Mouse (Mus musculus) cerebellum, adult 2 months (tissue): ENCODE measurements around the gene Olfr1392.

Source experiments
- CTCF ChIP-seq: fragments of 200-500 bp; IDR thresholded peaks from 2 replicates; pipeline ENCODE4 v1.5.1; 2011; ENCODE audit warnings: low read depth, mild to moderate bottlenecking, control low read depth, low read length, moderate library complexity, borderline replicate concordance; ENCODE audit not compliant: insufficient read depth
- POLR2A ChIP-seq: fragments of 200-500 bp; IDR thresholded peaks from 2 replicates; pipeline ENCODE4 v1.6.1; 2011; ENCODE audit warnings: low read length, control low read depth, borderline replicate concordance; ENCODE audit not compliant: insufficient read depth

DNA sequence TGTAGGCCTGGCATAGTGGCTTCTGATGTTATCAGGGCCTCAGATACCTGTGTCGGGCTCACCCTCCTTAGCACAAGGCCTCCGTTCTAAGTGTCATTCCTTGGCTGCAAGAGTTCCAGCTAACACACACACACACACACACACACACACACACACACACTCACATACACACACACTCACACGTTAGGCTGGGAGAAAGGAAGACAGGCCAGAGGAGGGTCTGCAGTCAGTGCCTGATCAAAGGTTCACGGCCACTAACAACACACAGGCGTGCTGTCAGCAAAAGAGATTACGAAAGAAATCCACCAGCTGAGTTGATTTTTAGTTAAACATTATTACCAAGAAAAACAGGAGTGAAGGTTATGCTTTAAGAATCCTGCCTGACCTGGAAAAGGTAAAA is 18.4 kb upstream of the Olfr1392 start:
- TF ChIP-seq CTCF (no peak), POLR2A (no peak)
